Mouse (Mus musculus) hematopoietic stem cell, adult 5-6 weeks (primary cell): ENCODE measurements at regions not wholly inside any gene's neighbourhood (a gene's known extent, or its start where the extent isn't known, plus 50 kb on each side); places are given as distances from the start of the nearest gene placed in this dataset.
"Not testable (repeated sequence)": the region's sequence is repeated elsewhere in the genome, so short reads cannot be mapped to it uniquely, and the experiment has no call there.

Source experiments
- ATAC-seq, 2 experiments: fragments of 125-278 bp in 1 of 2; replicated peaks in 1 of 2; 2 replicates each; pipeline ENCODE4 v1.8.0; 2016 to 2017; ENCODE audit warnings: inconsistent platforms in 2 of 2, mild to moderate bottlenecking in 2 of 2, moderate number of reproducible peaks in 2 of 2, low read depth in 1 of 2, moderate TSS enrichment in 1 of 2; ENCODE audit not compliant: low FRiP score in 2 of 2, poor library complexity in 2 of 2, severe bottlenecking in 2 of 2, insufficient read depth in 1 of 2, low TSS enrichment in 1 of 2

DNA sequence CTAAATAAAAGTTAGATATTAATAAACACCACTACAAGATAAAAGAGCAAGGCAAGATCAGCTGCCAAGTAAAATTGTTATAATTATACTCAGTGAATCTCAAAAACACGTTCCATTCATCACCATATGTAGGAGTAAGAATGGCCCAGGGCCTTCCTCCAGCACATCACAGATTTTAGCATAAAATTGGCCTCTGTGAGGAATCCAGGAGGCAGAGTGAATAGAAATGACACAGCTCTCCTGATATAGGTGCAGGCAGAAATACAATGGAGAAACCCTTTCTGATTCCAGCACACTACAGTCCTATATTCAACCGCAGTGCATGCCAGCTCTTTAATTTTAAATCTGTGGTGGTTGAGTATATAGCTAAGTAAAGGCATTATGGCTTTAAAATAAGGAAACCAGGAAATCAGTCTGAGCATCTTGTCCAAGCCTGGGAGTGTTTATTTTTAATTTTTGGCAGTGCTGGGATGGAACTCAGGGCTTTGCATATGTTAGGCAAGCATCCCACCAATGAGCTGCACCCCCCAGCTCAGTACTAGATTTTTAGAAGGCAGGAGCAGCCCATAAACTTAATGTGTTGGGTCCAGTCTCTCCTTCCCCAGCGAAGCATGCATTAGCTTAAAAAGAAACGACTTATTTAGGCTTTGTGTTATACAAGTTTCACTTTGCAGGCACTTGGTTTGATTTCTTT is 158.3 kb upstream of the Ptprz1 start:
- no peak for ATAC-seq

DNA sequence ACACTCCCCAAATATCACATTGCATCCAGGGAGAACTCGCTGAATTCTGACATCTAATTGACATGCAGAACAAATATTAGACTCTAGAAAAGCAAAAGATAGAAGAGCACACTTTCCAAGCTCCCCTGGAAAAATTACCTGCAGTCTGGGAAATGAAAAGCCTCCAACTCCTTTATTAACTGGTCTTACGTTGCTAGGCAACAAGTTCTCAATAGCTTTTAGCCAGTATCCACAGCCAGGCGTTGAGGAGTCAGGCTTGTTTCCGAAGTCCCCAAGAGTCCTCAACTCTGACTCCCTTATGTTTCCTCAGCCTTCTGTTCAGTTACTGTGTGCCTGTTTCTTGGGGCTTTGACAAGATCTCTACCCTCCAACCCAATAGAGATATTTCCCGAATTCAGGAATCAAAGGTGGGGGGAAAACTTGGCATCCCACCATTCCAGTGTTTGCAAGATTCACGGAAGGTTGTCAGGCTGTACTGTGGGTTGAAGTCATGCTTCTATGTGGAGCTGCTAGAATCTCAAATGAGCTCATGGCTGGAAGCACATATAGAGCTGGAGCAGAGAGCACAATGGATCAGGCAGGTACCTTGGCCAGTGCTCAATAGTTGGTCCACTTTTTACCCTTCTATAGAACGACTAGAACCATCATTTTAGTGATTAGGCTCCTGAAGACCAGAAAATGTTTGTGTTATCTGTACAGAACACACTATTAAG is 159.0 kb upstream of the Ptprz1 start:
- no peak for ATAC-seq

DNA sequence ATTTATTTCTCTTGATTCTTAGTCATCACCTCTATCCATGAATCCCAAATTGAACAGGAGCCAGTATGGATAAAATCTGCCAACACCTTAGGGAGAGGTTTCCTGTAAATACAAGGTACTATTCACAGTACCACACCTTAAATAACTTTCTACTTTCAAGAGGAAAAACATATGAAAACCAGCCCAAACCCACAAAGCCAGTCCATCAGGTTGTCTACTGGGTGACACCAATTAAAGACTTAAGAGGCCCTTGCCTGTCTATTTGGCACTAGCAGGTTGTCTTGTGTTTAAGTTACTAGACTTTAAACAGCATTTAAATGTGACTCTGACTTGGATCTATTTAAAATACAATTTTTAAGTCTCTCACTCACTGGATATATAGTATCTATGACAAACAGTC is 177.1 kb upstream of the Ptprz1 start:
- no peak for ATAC-seq

DNA sequence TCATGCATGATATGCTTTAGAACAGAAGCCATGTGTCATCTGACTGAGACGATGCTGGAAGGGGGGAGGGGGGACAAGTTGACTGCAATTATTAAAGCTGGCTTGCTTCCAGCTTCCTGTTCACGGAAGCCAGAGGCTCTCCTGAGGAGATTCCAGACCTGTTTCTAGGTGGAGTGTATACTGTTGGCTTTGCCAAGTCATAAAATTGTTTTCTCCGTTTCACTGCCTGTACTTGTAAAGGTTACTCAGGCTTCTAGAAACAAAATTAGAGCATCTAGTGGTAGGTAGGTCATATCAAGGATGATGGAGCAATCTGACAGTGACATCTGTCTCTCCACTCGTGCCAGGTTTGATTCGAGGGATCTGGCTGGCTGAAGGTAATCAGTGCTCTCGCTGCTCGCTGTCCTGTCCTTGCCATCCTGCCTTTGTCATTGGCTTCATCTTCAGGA is 186.6 kb upstream of the Ptprz1 start:
- ATAC-seq, result no peak

DNA sequence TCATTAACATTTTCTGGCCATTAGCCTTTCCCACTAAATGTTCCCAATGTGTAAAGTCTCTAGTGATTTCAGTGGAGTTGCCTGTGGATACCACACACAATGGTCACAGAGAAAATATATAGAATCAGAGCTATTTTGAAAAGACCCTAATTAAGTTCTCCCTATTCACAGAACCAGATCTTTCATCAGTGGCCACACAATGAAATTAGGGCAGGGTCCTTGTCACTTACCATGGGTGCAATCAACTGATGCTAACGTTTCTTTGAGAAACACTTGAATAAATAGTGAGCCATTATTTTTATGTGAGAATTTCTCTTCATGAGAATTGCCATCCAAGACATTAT is 200.7 kb upstream of the Ptprz1 start:
- ATAC-seq, result no peak

DNA sequence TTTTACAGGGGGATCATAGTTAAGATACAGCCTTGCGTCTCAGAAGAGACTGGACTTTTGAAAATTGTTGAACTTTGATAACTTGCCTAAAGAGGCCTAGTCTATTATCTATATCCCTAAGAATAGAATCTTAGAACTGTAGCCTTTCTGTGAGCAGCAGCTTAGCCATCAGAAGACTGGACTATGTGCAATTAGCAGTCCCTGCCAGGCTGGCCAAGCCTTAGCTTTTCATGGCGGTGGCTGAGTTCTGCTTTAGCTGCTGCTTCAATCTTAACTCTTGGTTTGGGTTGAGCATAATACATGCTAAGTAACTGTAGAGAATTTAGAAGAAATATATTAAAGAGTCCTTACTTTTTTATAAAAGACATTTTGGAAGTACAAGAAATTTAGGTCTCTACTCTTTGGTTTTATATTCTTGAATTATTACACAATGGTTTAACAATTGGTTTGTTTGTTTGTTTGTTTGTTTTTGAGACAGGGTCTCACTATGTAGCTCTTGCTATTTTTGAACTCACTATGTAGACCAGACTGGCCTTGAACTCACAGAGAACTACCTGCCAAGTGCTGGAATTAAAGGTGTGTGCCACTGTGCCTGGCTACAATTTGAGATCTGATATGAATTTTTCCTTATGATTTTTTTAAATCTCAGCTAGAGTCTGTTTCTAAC is 201.2 kb upstream of the Ptprz1 start:
- ATAC-seq, result no peak

DNA sequence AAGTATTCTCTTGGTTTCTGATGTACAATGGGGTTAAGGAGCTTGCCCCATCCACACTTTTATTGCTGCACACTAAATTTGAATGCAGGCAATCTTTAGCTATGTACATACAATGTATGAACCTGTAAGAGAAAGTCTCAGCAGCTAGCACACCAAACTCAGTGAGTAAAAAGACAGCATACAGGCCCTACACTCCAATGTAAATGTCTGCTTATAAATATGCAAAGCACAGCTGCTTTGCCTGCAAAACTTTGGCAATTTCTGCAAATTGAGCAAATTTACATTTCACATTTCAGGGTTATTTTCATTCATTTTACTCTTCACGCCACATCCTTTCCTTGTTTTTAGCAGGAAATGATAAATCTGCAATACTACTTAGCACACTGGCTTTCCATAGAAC is 203.8 kb upstream of the Ptprz1 start:
- ATAC-seq, result no peak

DNA sequence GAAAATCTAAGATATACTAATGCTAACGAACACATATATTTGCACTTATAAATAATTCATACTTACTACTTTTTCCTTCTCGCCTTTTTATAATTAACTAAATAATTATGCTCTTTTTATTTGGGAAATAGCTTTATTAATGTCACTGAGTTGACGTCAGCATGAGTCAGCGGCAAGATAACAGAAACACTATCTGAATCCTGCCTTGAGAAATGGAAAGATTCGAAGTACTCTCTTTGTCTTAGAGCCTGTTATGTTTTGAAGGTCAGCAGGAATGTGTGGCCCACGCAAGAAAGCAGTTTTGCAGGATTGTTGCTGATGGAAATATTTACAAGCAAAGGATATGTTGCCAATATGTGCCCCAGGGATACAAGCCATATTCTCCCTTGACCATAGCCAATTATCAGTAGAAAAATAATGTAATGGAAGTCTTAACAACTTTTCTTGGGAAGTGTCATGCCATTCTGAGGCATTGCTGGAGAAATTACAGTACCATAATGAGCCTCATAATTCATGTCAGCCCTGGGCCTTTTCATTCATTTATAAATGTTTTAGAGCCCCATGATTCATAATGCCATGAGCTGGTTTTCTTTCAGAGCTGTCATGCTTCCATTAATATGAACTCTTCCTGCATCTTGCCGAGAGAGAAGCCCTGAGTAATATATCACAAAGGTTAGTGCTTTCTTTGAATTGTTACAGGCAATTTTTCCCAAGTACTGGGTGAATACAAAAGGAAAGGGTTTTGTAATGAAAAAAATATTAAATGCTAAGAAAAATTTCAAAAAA is 206.9 kb upstream of the Ptprz1 start:
- no peak for ATAC-seq

DNA sequence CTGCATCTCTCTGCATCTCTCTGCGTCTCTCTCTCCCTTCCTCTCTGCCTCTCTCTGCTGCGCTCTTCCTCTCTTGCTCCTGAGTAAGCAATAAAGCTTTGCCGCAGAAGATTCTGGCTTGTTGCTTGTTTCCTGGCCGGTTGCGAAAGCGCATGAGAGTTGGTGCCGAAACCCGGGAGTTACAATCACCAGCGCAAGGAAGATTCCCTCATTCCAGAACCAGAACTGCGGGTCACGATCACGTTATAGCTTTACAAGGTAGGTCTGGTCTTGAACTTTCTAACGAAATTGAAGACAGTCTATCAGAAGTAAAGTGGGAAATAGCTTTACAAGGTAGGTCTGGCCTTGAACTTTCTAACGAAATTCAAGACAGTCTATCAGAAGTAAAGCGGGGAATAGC is 217.9 kb upstream of the Ptprz1 start:
- ATAC-seq, result not testable (repeated sequence)

DNA sequence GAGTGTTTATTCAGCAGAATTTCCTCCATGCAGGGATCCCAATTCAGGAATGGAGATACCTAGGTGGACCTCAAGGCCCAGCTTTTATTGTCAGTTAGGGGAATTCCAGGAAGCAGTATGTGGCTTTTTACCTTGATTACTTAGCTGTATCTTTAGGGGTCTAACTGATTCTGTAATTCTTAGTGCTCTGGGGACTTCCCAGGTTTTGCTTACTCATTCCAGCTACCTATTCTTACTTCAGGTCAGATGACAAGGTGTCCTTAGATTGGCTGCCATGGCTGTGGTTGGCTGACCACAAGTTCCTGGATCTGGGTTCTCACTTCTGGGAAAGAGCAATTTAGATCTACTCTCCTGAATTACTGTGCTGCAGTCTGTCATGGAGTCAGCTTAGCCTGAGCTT is 235.2 kb upstream of the Ptprz1 start:
- peak; percentile 53 to 58 for ATAC-seq

DNA sequence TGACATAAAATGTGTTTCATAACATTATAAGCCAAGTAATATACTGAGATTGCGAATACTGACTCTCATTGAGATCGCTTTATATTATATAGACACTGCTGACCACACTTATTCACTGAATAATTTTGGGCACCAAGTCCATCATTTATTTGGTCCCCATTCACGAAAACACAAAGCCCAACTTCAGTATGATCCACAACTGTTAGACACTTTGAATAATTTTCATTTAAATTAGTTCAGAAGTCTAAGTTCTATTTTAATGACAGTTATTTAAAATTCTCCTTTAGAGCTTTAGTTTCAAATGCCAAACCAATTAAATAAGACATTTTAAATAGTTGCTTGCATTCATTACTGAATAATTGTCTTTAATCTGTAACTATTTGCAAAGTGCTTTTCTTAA is 240.2 kb upstream of the Ptprz1 start:
- no peak for ATAC-seq

DNA sequence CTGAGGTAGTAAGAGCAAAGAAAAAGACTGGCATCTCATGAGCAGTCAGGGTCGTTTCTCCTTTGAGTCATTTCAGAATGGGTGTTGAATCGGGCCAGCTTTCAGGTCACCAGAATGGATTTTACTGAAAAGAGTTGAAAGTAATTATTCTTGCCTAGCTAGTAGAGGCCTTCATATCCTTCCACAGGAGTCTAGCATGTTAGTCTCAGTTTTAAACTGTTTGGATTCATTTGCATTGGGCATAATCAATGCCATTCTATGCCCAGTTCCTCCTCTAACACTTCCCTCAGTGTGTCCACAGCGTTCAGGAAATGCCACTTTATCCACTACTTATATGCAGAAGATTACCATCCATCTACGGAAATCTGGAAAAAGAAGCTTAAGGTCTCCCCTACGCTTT is 240.6 kb upstream of the Ptprz1 start:
- ATAC-seq, result no peak

DNA sequence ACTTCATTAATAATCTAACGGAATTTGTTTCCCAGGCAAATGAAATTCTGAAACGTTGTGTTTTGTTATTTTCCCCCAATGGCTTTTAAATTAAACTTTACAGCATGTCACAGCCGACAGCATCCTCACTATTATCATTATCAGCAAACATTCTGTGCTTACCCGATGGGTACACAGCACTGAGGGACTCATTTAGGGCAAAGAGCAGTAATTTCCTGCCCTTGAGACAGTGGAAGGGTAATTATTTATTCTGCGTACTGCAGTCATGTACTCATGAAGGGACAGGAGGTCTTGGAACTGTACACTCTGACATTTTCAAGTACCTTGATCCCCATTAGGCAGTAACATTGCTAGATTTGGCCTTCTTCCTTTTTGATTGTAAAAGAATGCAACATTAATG is 235.5 kb upstream of the Fam3c start:
- ATAC-seq, result no peak

DNA sequence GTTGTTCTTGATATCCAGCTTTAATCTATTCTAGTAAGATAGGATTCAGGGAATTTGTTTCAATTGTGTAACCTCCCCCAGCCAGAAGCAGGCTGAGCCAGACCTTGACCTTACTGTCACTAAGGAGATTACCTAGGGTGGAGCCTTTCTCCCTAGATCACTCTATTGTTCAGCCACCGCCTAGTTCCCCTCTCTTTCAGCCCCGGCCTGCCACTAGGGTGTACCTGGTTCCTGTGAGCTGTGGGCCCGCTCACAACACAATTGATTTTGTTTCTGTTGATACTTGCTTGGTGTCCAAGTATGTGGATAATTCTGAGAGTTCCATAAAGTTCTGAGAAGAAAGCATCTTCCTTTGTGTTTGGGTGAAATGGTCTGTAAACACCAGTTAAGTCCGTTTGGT is 228.8 kb upstream of the Fam3c start:
- no peak for ATAC-seq

DNA sequence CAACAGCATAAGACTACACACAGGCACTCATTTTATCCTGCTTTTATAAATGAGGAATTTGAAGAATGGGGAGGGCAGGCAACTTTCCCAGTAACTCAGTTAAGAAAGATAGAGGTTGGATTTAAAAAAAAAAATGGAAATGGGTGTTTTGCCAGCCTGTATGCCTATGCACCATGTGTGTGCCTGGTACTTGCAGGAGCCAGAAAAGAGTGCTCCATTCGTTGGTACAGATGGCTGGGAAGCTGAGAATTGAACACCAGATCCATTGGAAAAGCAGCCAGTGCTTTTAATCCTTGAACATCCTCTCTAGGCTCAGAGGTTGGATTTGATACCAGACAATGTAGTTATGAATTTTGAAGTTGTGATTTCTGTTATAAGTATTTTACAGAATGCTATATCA is 216.9 kb upstream of the Fam3c start:
- ATAC-seq, result no peak

DNA sequence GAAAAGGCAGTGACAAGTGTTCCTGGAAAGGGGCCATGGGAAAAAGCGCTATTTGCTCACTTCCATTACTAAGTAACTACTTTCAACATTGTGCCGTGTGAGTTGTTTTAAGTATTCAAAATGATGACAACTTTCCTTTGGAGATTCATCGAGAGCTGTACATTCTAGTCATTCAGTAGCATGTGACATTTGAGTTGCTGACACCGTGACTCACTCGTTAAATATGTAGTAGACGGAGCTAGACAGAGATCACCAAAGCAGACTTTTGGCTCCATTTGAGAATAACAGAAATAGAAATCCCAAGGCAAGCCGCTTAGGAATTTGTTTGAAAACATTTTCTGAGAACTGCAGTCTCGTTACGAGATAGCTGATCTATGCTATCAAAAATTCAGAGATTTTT is 211.8 kb upstream of the Fam3c start:
- no peak for ATAC-seq

DNA sequence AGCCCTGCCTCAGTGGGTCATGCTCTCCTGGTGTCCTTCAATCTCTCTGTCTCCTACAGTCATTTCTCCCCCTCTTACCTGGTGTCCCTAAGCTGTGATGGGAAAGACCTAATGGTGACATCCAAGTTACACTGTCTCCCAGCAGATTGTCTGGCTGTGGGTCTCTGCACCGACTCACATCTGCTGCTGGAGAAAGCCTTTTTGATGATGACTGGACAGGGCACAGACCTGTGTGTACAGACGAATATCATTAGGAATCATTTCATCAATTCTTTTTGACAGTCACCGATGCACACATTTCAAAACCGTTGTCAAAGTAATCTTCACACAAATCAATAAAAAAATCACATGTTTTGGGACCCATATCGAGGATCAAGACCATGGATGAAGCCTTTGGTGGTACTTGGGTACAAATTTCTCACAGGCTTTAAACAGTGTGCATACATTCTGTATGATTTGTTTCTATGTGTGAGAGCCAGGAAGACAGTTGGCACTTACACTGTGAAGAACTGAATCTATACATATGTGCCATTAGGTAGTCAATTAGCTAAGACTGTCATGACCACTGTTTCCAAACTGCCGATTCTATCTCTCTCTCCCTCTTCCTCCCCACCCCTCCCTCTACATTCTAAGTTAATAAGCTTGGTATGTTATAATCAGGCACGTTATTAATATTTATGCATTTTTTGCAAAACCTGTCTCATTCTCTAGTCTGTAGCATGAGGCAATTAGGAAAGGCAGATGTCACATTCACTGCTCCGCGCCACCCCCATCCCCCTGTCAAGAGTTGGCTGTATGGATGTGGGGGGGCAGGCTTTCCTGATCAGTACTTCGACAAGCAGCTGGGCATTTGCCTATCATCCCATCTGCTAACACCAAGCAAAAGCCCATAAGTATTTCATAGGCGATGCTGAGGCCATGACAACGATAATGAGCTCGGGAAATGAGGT is 192.5 kb upstream of the Fam3c start:
- ATAC-seq, result no peak
